Mouse (Mus musculus): Measurements from ENCODE around the gene Syk.

DNA sequence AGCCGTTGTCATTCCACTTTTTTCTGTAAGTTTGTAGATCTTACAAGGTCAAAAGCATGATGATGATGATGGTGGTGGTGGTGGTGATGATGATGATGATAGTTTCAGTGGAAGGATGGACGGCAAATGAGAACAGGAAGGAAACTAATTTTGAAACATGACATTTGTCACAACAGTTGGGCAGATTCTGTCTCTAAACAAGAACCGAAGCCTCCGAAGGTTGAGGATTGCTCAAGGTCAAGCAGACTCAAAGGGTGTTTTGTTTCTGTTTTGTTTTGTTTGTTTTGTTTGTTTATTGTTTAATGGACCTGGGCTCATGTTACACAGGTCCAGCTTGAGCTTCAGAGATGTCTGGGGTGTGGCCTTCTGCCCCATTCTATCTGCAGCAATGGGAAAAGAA is 6.1 kb downstream of the Syk start:
- no peak for TF ChIP-seq ZC3H11A (IDR thresholded peaks at IDR 0.05; ENCODE audit: borderline replicate concordance, low read depth, low read length)
- no peak for TF ChIP-seq CHD2 (IDR thresholded peaks at IDR 0.05; ENCODE audit: low read depth, low read length)
- TF ChIP-seq MAFK (IDR thresholded peaks at IDR 0.05; ENCODE audit: insufficient read depth, low read depth, low read length), result no peak
